Mouse (Mus musculus) embryonic facial prominence, embryonic 15.5 days (tissue): ENCODE results near the gene Glis2. TPM values are rescaled to one million over a fixed set of nuclear protein-coding genes. Genes with fewer than 3 reads are reported as not detected.

Experiments
- ATAC-seq: fragments of 200-750 bp; cut with Nextera tagmentation; 2 replicates; pipeline ENCODE4 v1.8.0; 2017; ENCODE audit warnings: low read depth, moderate TSS enrichment; ENCODE audit not compliant: insufficient number of reproducible peaks, low FRiP score, low TSS enrichment
- H3K27ac ChIP-seq: fragments of 300-500 bp; sonication (generic); replicated peaks from 2 replicates; pipeline ENCODE4 v1.5.1; 2015; ENCODE audit warnings: mild to moderate bottlenecking, inconsistent platforms
- H3K27me3 ChIP-seq: fragments of 300-500 bp; sonication (generic); 2 replicates; pipeline ENCODE4 v1.6.1; 2015; ENCODE audit warnings: inconsistent platforms
- H3K36me3 ChIP-seq: fragments of 300-500 bp; sonication (generic); 2 replicates; pipeline ENCODE4 v1.6.1; 2015; ENCODE audit warnings: mild to moderate bottlenecking, inconsistent platforms
- H3K4me1 ChIP-seq: fragments of 300-500 bp; sonication (generic); 2 replicates; pipeline ENCODE4 v1.6.1; 2015; ENCODE audit warnings: inconsistent platforms
- H3K4me2 ChIP-seq: fragments of 300-500 bp; sonication (generic); replicated peaks from 2 replicates; pipeline ENCODE4 v1.6.1; 2015; ENCODE audit warnings: mild to moderate bottlenecking, inconsistent platforms
- H3K4me3 ChIP-seq: fragments of 300-500 bp; sonication (generic); replicated peaks from 2 replicates; pipeline ENCODE4 v1.5.1; 2015; ENCODE audit warnings: mild to moderate bottlenecking, inconsistent platforms
- H3K9ac ChIP-seq: fragments of 300-500 bp; sonication (generic); 2 replicates; pipeline ENCODE4 v1.6.1; 2015; ENCODE audit warnings: inconsistent platforms
- H3K9me3 ChIP-seq: fragments of 300-500 bp; sonication (generic); replicated peaks from 2 replicates; pipeline ENCODE4 v1.6.1; 2016; ENCODE audit warnings: inconsistent platforms
- WGBS: fragments of 180-500 bp; shearing (Covaris S2); methylation state at CpG from one replicate; pipeline ENCODE4 v1.1.7; 2015; 5-methylcytosine and 5-hydroxymethylcytosine counted together
- polyA plus RNA-seq: library from polyadenylated mRNA; unstranded; fragments of >200 nt; fragmentation: Nextera tagmentation; extraction: Ambion mirVana; gene quantifications from 2 replicates; pipeline ENCODE4 v1.2.1, GENCODE M21; 2015

The Glis2 gene
- polyA plus RNA-seq, 1 experiment from 2014 or later, result 33.4 TPM

- no peaks in the 10 kb centered on the region for H3K27me3 ChIP-seq
- H3K9ac ChIP-seq, result no peak overlapping the region
- H3K9me3 ChIP-seq, result no peaks in the 10 kb centered on the region
- 36% methylated on average over 13 of the region's 13 CpGs for WGBS
- H3K4me1 ChIP-seq, result peaks cover 77% of the 10 kb centered on the region
- peaks cover 16% of the 10 kb centered on the region; the same call in 1 of the 2 replicates for H3K36me3 ChIP-seq
- no peak overlapping the region for H3K4me3 ChIP-seq
- ATAC-seq, result no peak
- H3K4me2 ChIP-seq, result no peak overlapping the region
- H3K27ac ChIP-seq, result 0 out of 2 replicates have a peak overlapping the region, but pooled peaks have one; percentile 17
These were observed 11.1 kb downstream of the Glis2 start for GRCm38 (mm10) chr16:4605514-4606131.

- Histone ChIP-seq H3K27ac (no peak overlapping the region), H3K36me3 (peaks cover 24% of the 10 kb centered on the region), H3K27me3 (no peaks in the 10 kb centered on the region), H3K9ac (no peak overlapping the region), H3K4me2 (no peak overlapping the region), H3K4me3 (no peak overlapping the region), H3K4me1 (peaks cover 69% of the 10 kb centered on the region), H3K9me3 (no peaks in the 10 kb centered on the region)
- ATAC-seq, result no peak
- 27% methylated on average over 5 of the region's 5 CpGs for WGBS
These were observed 12.0 kb downstream of the Glis2 start for GRCm38 (mm10) chr16:4606431-4607084.

- Histone ChIP-seq H3K4me3 (no peak overlapping the region), H3K27ac (no peak overlapping the region), H3K27me3 (no peaks in the 10 kb centered on the region), H3K4me2 (no peak overlapping the region), H3K9me3 (no peaks in the 10 kb centered on the region), H3K9ac (no peak overlapping the region), H3K4me1 (peaks cover 57% of the 10 kb centered on the region), H3K36me3 (peaks cover 34% of the 10 kb centered on the region)
- no peak for ATAC-seq
- 43% methylated on average over 9 of the region's 9 CpGs for WGBS
These were observed 13.5 kb downstream of the Glis2 start for GRCm38 (mm10) chr16:4607818-4608531.

GRCm38 (mm10) chr16:4608532-4609059 lies 14.1 kb downstream of the Glis2 start:
- no peak overlapping the region for H3K27ac ChIP-seq
- no peak overlapping the region for H3K9ac ChIP-seq
- peaks cover 40% of the 10 kb centered on the region for H3K36me3 ChIP-seq
- no peak for ATAC-seq
- no peak overlapping the region for H3K4me2 ChIP-seq
- WGBS, result 80% methylated on average over 19 of the region's 19 CpGs
- H3K9me3 ChIP-seq, result no peaks in the 10 kb centered on the region
- H3K4me1 ChIP-seq, result peaks cover 51% of the 10 kb centered on the region
- H3K4me3 ChIP-seq, result no peak overlapping the region
- H3K27me3 ChIP-seq, result no peaks in the 10 kb centered on the region

GRCm38 (mm10) chr16:4611193-4611592 lies 16.7 kb downstream of the Glis2 start:
- 89% methylated on average over 5 of the region's 5 CpGs for WGBS
- peaks cover 66% of the 10 kb centered on the region for H3K36me3 ChIP-seq
- H3K27ac ChIP-seq, result no peak overlapping the region

GRCm38 (mm10) chr16:4611676-4612075 lies 17.2 kb downstream of the Glis2 start:
- 88% methylated on average over 7 of the region's 7 CpGs for WGBS
- no peak for ATAC-seq
- Histone ChIP-seq H3K4me2 (no peak overlapping the region), H3K9me3 (no peaks in the 10 kb centered on the region), H3K36me3 (peaks cover 69% of the 10 kb centered on the region), H3K9ac (no peak overlapping the region), H3K4me1 (peaks cover 20% of the 10 kb centered on the region), H3K27ac (no peak overlapping the region), H3K27me3 (no peaks in the 10 kb centered on the region), H3K4me3 (no peak overlapping the region)

More at GRCm38 (mm10) chr16:4611193-4611592, 16.7 kb downstream of the Glis2 start:
- Histone ChIP-seq H3K4me2 (no peak overlapping the region), H3K9me3 (no peaks in the 10 kb centered on the region), H3K4me1 (peaks cover 25% of the 10 kb centered on the region), H3K9ac (no peak overlapping the region), H3K4me3 (no peak overlapping the region), H3K27me3 (no peaks in the 10 kb centered on the region)
- no peak for ATAC-seq

- no peaks in the 10 kb centered on the region for H3K4me1 ChIP-seq
- H3K4me2 ChIP-seq, result no peak overlapping the region
- no peak for ATAC-seq
- H3K9me3 ChIP-seq, result no peaks in the 10 kb centered on the region
- no peak overlapping the region for H3K27ac ChIP-seq
- H3K27me3 ChIP-seq, result no peaks in the 10 kb centered on the region
- no peak overlapping the region for H3K9ac ChIP-seq
- no peak overlapping the region for H3K4me3 ChIP-seq
- peaks cover 81% of the 10 kb centered on the region for H3K36me3 ChIP-seq
- WGBS, result 92% methylated on average over 9 of the region's 9 CpGs
These were observed 19.2 kb downstream of the Glis2 start for GRCm38 (mm10) chr16:4613736-4614135.

- Histone ChIP-seq H3K4me3 (no peak overlapping the region), H3K36me3 (peaks cover 84% of the 10 kb centered on the region), H3K4me2 (no peak overlapping the region), H3K4me1 (no peaks in the 10 kb centered on the region), H3K27ac (no peak overlapping the region), H3K27me3 (no peaks in the 10 kb centered on the region), H3K9ac (no peak overlapping the region), H3K9me3 (no peaks in the 10 kb centered on the region)
- no peak for ATAC-seq
- 92% methylated on average over 3 of the region's 3 CpGs for WGBS
These were observed 20.1 kb downstream of the Glis2 start for GRCm38 (mm10) chr16:4614639-4615038.

- H3K4me1 ChIP-seq, result no peaks in the 10 kb centered on the region
- H3K27ac ChIP-seq, result no peak overlapping the region
- H3K9me3 ChIP-seq, result no peaks in the 10 kb centered on the region
- H3K4me2 ChIP-seq, result no peak overlapping the region
- no peaks in the 10 kb centered on the region for H3K27me3 ChIP-seq
- H3K4me3 ChIP-seq, result no peak overlapping the region
- H3K9ac ChIP-seq, result no peak overlapping the region
- WGBS, result 84% methylated on average over 1 of the region's 1 CpGs
- peaks cover 77% of the 10 kb centered on the region for H3K36me3 ChIP-seq
- no peak for ATAC-seq
These were observed 20.8 kb downstream of the Glis2 start for GRCm38 (mm10) chr16:4615297-4615696.

GRCm38 (mm10) chr16:4616829-4617228 lies 22.3 kb downstream of the Glis2 start:
- Histone ChIP-seq H3K27me3 (no peaks in the 10 kb centered on the region), H3K36me3 (peaks cover 63% of the 10 kb centered on the region), H3K9me3 (no peaks in the 10 kb centered on the region), H3K4me3 (no peak overlapping the region), H3K9ac (no peak overlapping the region), H3K27ac (no peak overlapping the region), H3K4me2 (no peak overlapping the region), H3K4me1 (no peaks in the 10 kb centered on the region)
- ATAC-seq, result no peak
- WGBS, result 66% methylated on average over 4 of the region's 4 CpGs

- peak overlapping the region; percentile 65 for H3K4me2 ChIP-seq
- peak overlapping the region; percentile 75 for H3K9ac ChIP-seq
- peak overlapping the region; percentile 87 for H3K27ac ChIP-seq
- H3K36me3 ChIP-seq, result no peaks in the 10 kb centered on the region; the same call in 1 of the 2 replicates
- H3K9me3 ChIP-seq, result no peaks in the 10 kb centered on the region
- no peak for ATAC-seq
- WGBS, result 19% methylated on average over 9 of the region's 9 CpGs
- H3K4me1 ChIP-seq, result peaks cover 21% of the 10 kb centered on the region
- peak overlapping the region; percentile 73 for H3K4me3 ChIP-seq
- H3K27me3 ChIP-seq, result no peaks in the 10 kb centered on the region
These were observed 29.6 kb downstream of the Glis2 start for GRCm38 (mm10) chr16:4624074-4624473.
